Mouse (Mus musculus) gastrocnemius, adult 2 months (tissue): ENCODE data around the gene Sh2d2a. TPM values are rescaled to one million over a fixed set of nuclear protein-coding genes. Genes with fewer than 3 reads are reported as not detected.
A peak's percentile ranks its signal among the peaks of the same experiment; 100 is the strongest.
"Not testable (repeated sequence)": the region's sequence is repeated elsewhere in the genome, so short reads cannot be mapped to it uniquely, and the experiment has no call there.

ENCODE experiments used
- DNase-seq: peaks from one replicate; pipeline ENCODE4 v3.0.0; 2022
- H3K27ac ChIP-seq: fragments of 200-600 bp; 2 replicates; pipeline ENCODE4 v1.8.1; 2022; ENCODE audit warnings: mild to moderate bottlenecking
- H3K4me3 ChIP-seq: fragments of 200-600 bp; 2 replicates; pipeline ENCODE4 v1.8.1; 2022; ENCODE audit warnings: mild to moderate bottlenecking, moderate library complexity
- CTCF ChIP-seq: fragments of 200-600 bp; IDR thresholded peaks from 2 replicates; pipeline ENCODE4 v1.8.1; 2022; ENCODE audit warnings: antibody characterized with exemption, mild to moderate bottlenecking, moderate library complexity
- intact Hi-C: fragments of 180-260 bp; cut with DNase I; formaldehyde crosslinking; loops from one replicate; pipeline ENCODE4 v1.15.1; 2025
- total RNA-seq, 2 experiments: library from RNA; stranded (reverse); gene quantifications; 2 replicates each; pipeline ENCODE4 v1.2.3; 2021

Sh2d2a gene
- total RNA-seq, 2 experiments from 2014 or later = not detected

- Histone ChIP-seq H3K27ac (no peak overlapping the region), H3K4me3 (no peak overlapping the region)
- intact Hi-C loops = no loop called here
- no peak for TF ChIP-seq CTCF
- no peak for DNase-seq
Observed at GRCm38 (mm10) chr3:87877730-87878129, 31.2 kb downstream of the Sh2d2a start.

GRCm38 (mm10) chr3:87884291-87884690 lies 37.7 kb downstream of the Sh2d2a start:
- Histone ChIP-seq H3K27ac (peak overlapping the region; percentile 92), H3K4me3 (peak overlapping the region; percentile 92)
- intact Hi-C loops = no loop called here
- no peak for DNase-seq
- TF ChIP-seq CTCF = no peak

GRCm38 (mm10) chr3:87884708-87885251 lies 38.2 kb downstream of the Sh2d2a start:
- no peak for TF ChIP-seq CTCF
- H3K4me3 ChIP-seq = peak overlapping the region; percentile 92
- intact Hi-C loops = loop anchor here (5.0 kb wide), 1 partner anchor 48 kb away; the partner anchor contains the start of genes Isg20l2 and Rrnad1
- DNase-seq = peak; percentile 57
- H3K27ac ChIP-seq = peak overlapping the region; percentile 92

- intact Hi-C loops = loop anchor here (5.0 kb wide), 1 partner anchor 47 kb away; the partner anchor contains the start of genes Isg20l2 and Rrnad1
- peak; percentile 91 for DNase-seq
- H3K27ac ChIP-seq = peak within 1 kb of the TSS; percentile 92
- H3K4me3 ChIP-seq = peak within 1 kb of the TSS; percentile 92
- TF ChIP-seq CTCF = no peak
Observed at GRCm38 (mm10) chr3:87885281-87886003, 38.9 kb downstream of the Sh2d2a start, which contains the start of gene Prcc. Gene Prcc (minus strand): TSS chr3:87885608.

- intact Hi-C loops = loop anchor here (5.0 kb wide), 1 partner anchor 46 kb away; the partner anchor contains the start of genes Isg20l2 and Rrnad1
- H3K27ac ChIP-seq = peak overlapping the region; percentile 87
- DNase-seq = peak; percentile 36
- H3K4me3 ChIP-seq = peak overlapping the region; percentile 80
- TF ChIP-seq CTCF = no peak
Observed at GRCm38 (mm10) chr3:87886004-87886365, 39.4 kb downstream of the Sh2d2a start.

- peak overlapping the region; percentile 80 for H3K4me3 ChIP-seq
- intact Hi-C loops = loop anchor here (5.0 kb wide), 1 partner anchor 46 kb away; the partner anchor contains the start of genes Isg20l2 and Rrnad1
- no peak for TF ChIP-seq CTCF
Observed at GRCm38 (mm10) chr3:87886416-87886815, 39.9 kb downstream of the Sh2d2a start.

GRCm38 (mm10) chr3:87887400-87887799 lies 40.8 kb downstream of the Sh2d2a start:
- TF ChIP-seq CTCF = peak; percentile 12; the same call in 1 of the 2 replicates
- H3K4me3 ChIP-seq, H3K27ac ChIP-seq, DNase-seq: not testable (repeated sequence)
- intact Hi-C loops = loop anchor here (5.0 kb wide), 1 partner anchor 45 kb away; the partner anchor contains the start of genes Isg20l2 and Rrnad1

More at GRCm38 (mm10) chr3:87886416-87886815, 39.9 kb downstream of the Sh2d2a start:
- DNase-seq = no peak
- H3K27ac ChIP-seq = peak overlapping the region; percentile 87

- Histone ChIP-seq H3K4me3 (no peak overlapping the region), H3K27ac (no peak overlapping the region)
- no peak for TF ChIP-seq CTCF
- intact Hi-C loops = no loop called here
- DNase-seq = no peak
Observed at GRCm38 (mm10) chr3:87891481-87891880, 44.9 kb downstream of the Sh2d2a start.

- no peak overlapping the region for H3K27ac ChIP-seq
- intact Hi-C loops = no loop called here
- TF ChIP-seq CTCF = no peak
- DNase-seq = no peak
- H3K4me3 ChIP-seq = no peak overlapping the region
Observed at GRCm38 (mm10) chr3:87893367-87893905, 46.9 kb downstream of the Sh2d2a start.

- intact Hi-C loops = no loop called here
- DNase-seq = no peak
- TF ChIP-seq CTCF = no peak
- no peak overlapping the region; the same call in 1 of the 2 replicates for H3K27ac ChIP-seq
- H3K4me3 ChIP-seq = no peak overlapping the region
Observed at GRCm38 (mm10) chr3:87899266-87899665, 52.7 kb downstream of the Sh2d2a start.

- H3K27ac ChIP-seq = no peak overlapping the region
- H3K4me3 ChIP-seq = no peak overlapping the region
- intact Hi-C loops = no loop called here
- no peak for DNase-seq
- no peak for TF ChIP-seq CTCF
Observed at GRCm38 (mm10) chr3:87899776-87900175, 53.2 kb downstream of the Sh2d2a start.

GRCm38 (mm10) chr3:87901036-87901624 lies 54.6 kb downstream of the Sh2d2a start:
- TF ChIP-seq CTCF = no peak
- no peak overlapping the region for H3K4me3 ChIP-seq
- no peak overlapping the region for H3K27ac ChIP-seq
- DNase-seq = no peak
- intact Hi-C loops = no loop called here

- H3K4me3 ChIP-seq, DNase-seq, intact Hi-C loops, H3K27ac ChIP-seq: not testable (repeated sequence)
Observed at GRCm38 (mm10) chr3:87901959-87902358, 55.4 kb downstream of the Sh2d2a start.
